Mouse (Mus musculus): ENCODE measurements around the gene 2410004B18Rik.
"Not testable (repeated sequence)": the region's sequence is repeated elsewhere in the genome, so short reads cannot be mapped to it uniquely, and the experiment has no call there.

Gene 2410004B18Rik

GRCm38 (mm10) chr3:145965583-145965982, 27.8 kb downstream of the 2410004B18Rik start:
- not testable (repeated sequence) for DNase-seq (ENCODE audit: low read depth)

- no peak for DNase-seq (ENCODE audit: low read depth)
Observed at GRCm38 (mm10) chr3:145966806-145967205, 29.0 kb downstream of the 2410004B18Rik start.

- no peak for DNase-seq (ENCODE audit: low read depth)
Observed at GRCm38 (mm10) chr3:145969031-145969501, 31.3 kb downstream of the 2410004B18Rik start.

GRCm38 (mm10) chr3:145971501-145971900, 33.7 kb downstream of the 2410004B18Rik start:
- peak; percentile 32 for DNase-seq (ENCODE audit: low read depth)

GRCm38 (mm10) chr3:145974986-145975385, 37.2 kb downstream of the 2410004B18Rik start:
- DNase-seq (ENCODE audit: low read depth) = peak; percentile 94

- peak; percentile 72 for DNase-seq (ENCODE audit: low read depth)
Observed at GRCm38 (mm10) chr3:145985333-145985925, 47.6 kb downstream of the 2410004B18Rik start.

- no peak for DNase-seq (ENCODE audit: low read depth)
Observed at GRCm38 (mm10) chr3:145986317-145987001, 48.6 kb downstream of the 2410004B18Rik start.

- peak; percentile 90 for DNase-seq (ENCODE audit: low read depth)
Observed at GRCm38 (mm10) chr3:145987268-145987969, 49.6 kb downstream of the 2410004B18Rik start, which contains the start of gene Syde2. Gene Syde2 (plus strand): TSS chr3:145987870.

- DNase-seq (ENCODE audit: low read depth) = peak; percentile 92
Observed at GRCm38 (mm10) chr3:145987970-145988683, 50.3 kb downstream of the 2410004B18Rik start.

GRCm38 (mm10) chr3:145988684-145989575, 51.1 kb downstream of the 2410004B18Rik start:
- no peak for DNase-seq (ENCODE audit: low read depth)

GRCm38 (mm10) chr3:145989576-145990081, 51.8 kb downstream of the 2410004B18Rik start:
- peak; percentile 75 for DNase-seq (ENCODE audit: low read depth)

- no peak for DNase-seq (ENCODE audit: low read depth)
Observed at GRCm38 (mm10) chr3:145991130-145991529, 53.3 kb downstream of the 2410004B18Rik start.

GRCm38 (mm10) chr3:145991976-145992730, 54.3 kb downstream of the 2410004B18Rik start:
- DNase-seq (ENCODE audit: low read depth) = no peak

GRCm38 (mm10) chr3:145992796-145993195, 55.0 kb downstream of the 2410004B18Rik start:
- peak; percentile 67 for DNase-seq (ENCODE audit: low read depth)

- no peak for DNase-seq (ENCODE audit: low read depth)
Observed at GRCm38 (mm10) chr3:145993481-145994201, 55.8 kb downstream of the 2410004B18Rik start.

Measured in NIH3T3 (cell line).